Mouse (Mus musculus) kidney, postnatal 14 days (tissue): ENCODE data around the gene Rcc1l.

Experiments used
- DNase-seq: peaks from one replicate; pipeline ENCODE4 v3.0.0; 2022; ENCODE audit warnings: mixed read lengths

The Rcc1l gene

DNA sequence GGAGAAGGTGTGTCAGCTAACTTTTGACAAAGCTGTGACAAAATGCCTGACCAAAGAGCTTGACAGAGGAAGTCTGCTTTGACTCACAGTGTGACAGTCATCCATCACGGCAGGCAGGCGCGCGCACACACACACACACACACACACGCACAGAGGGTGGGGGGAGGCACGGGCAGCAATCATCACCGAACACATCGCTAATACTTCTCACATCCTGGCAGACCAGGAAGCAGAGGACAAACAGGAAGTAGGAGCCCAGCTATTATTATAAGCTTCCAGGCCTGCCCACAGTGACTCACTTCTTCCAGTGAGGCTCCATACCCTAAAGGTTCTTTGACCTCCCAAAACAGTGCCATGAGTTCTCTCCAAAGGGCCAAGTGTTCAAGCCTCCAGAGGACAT lies 70.7 kb downstream of the Rcc1l start:
- no peak for DNase-seq

DNA sequence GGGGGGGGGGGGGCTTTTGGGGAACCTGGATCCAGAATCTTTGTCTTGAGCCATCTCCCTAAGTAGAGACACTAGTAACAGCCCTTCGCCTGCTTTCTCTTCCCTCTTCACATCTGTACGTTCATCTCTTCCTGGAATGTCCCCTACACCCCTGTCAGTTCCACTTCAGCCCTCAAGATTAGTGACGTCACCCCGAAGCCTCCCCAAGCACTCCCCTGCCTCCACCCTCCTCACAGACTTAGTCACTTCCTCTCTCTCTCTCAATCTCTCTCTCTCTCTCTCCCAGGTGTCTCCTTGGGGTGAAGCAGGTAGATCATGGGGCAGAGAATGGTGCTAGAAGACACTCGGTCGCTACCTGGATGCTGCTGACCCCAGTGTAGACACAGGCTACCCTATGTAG lies 73.9 kb downstream of the Rcc1l start:
- no peak for DNase-seq

DNA sequence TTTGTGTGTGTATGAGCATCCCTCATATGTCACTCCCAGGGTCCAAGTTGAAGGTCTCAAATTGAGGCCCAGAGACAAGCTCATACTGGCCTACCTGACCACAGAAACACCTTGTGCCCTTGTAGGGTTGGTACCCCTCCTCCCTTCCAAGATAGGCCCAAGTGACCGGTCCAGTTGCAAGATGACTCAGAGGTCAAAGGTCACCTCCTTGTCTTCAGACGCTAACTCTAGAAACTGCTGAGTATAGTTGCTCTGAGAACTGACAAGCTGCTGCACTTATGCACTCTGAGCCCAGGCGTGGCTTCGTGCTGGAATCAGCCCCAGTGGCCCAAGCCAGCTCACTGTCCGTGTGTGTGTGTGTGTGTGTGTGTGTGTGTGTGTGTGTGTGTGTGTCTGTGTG lies 74.7 kb downstream of the Rcc1l start:
- peak; percentile 84 for DNase-seq

DNA sequence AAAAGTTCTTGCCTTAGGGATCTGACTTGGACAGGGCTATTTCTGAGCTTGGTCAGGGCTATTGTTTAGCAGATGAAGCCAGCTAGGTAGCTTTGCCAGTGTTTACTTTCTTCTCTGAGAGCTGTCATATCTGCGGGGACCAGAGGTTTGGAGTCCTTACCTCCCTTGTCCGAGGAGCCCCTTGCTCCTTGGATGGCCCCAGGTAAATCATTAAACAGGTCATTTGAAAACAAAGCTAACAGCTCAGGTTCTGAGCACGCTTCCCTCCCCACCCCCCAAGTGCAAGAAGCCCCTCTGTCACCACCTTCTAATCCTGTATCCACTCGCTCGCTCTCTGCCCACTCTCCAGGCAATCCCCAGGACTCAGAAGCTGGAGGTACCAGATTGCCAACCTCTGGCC lies 75.3 kb downstream of the Rcc1l start:
- DNase-seq = peak; percentile 43

DNA sequence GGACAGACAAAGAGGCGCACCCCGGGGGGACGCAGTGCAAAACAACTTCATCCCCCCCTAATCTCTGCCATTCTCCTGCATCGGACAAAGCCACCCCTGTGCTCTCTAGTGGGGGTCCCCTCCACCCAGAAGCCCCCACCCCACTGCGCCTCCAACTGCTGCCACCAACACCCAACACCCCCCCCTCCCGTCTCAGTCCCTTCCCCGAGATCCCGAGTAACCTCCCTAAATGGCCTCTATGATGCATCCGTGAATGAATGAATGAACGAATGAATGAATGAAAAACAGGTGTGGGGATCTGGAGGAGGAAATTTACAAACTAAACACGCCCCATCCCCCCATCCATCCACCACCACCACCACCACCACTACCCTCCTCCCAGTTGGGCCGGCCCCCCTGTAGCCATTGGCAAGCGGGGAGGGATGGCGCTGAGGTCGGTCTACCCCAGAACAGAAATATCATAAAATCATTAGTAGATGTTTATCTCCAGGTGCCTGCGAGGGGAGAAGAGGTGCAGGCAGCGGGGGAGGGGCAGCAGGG lies 76.3 kb downstream of the Rcc1l start:
- DNase-seq = peak; percentile 21

DNA sequence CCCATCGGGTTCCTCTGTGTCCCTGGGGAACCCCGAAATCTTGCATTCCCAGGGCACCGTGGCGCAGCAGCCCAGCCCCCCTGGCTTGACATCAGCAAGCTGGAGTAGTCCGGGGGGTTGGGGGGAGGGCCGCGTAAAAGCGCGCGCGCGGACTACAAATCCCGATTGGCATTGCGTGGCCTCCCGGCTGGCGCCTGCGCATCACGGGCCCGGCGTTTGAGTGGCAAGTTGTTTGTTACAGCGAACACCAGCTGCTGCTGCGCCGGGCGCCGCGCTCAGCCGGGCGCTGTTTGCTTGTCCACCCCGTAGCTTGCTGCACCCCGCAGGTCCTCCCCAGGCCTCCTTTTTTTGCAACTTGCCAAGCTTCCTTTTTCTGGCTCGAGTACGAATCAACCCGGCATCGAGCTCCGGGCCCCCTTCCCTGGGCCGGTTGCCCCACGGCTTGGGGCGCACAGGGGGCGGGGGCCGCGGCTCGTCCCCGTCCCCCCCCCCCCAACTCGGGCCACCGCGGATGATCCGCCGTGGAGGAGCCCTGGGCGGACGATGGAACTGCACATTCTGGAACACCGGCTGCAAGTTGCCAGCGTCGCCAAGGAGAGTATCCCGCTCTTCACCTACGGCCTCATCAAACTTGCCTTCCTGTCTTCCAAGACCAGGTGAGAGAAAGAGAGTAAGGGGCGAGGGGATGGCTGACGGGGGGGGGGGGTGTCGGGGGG lies 76.9 kb downstream of the Rcc1l start, which contains the start of gene Castor2:
Gene Castor2, plus strand, starts transcription at position 216 of the 716 bp plus-strand sequence.
- peak; percentile 97 for DNase-seq

DNA sequence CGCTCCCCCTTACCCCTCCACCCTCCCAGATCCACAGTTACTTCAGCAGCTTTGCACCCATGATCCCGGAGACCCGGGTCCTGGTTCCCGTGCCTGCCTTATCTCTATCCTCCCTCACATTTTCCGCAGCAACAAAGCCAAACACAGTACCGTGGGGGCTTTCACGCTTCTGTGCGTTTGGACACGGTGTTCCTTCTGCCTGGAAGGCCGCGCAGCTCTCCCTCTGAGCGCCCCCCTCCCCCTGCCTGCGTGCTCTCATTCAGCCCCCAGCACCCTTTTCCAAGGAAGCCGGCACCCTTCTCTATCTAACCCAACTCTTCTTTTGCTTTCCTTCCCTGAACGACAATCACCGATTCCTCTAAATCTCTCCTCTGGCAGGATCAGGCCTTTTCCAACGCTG lies 77.6 kb downstream of the Rcc1l start:
- peak; percentile 67 for DNase-seq

DNA sequence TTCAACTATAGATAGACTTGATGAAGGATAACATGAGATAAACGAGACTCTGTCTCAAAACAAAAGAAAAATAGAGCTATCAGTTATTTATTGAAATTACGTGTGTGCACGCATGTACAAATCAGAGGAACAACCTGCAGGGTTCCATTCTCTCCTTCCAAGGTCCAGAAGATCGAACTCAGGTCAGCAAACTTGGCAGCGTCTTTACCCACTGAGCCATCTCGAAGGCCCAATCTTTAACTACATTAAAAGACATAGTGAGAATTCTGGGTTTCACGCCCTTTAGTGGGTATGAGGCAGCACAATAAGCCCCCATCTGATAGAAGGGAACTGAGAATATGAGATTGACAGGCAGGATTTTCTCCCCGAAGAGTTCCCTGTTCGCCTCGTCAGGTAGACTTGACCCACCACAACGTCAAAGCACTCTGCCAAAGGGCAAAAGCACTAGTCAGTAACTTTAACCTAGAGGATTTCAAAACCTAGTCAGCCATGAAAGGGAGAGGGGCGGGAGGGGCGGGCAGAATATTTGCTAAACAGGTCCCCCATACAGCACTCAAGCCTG lies 78.2 kb downstream of the Rcc1l start:
- peak; percentile 55 for DNase-seq
